Comparison of ENCODE assay signal across 7 mouse cellular contexts in genomic region chr1:186748724-186749653, GRCm38 (mm10). TPM values are rescaled to one million over a fixed set of nuclear protein-coding genes. Genes with fewer than 3 reads are reported as not detected.
DNase-seq lines count a peak whose midpoint lies in the region; ATAC-seq lines count a peak whose summit lies in the region.

Gene Rrp15, minus strand, starts transcription at chr1:186749358.

- peak within 1 kb of the TSS; percentile 60 for H3K4me2 ChIP-seq in intestine, embryonic 16.5 days (ENCODE audit: low read depth, low read length)
- peak within 1 kb of the TSS; percentile 79 for H3K4me2 ChIP-seq in midbrain, embryonic 11.5 days

- no peaks in the 10 kb centered on the region for H3K9me3 ChIP-seq in intestine, embryonic 16.5 days (ENCODE audit: control insufficient read depth, low read length)
- no peaks in the 10 kb centered on the region for H3K9me3 ChIP-seq in midbrain, embryonic 11.5 days (ENCODE audit: control insufficient read depth, low read length)

- ATAC-seq in intestine, embryonic 16.5 days, result peak; percentile 98
- ATAC-seq in midbrain, embryonic 11.5 days (ENCODE audit: low FRiP score), result peak; percentile 95

- WGBS in intestine, embryonic 16.5 days, result under 1% methylated on average over 46 of the region's 46 CpGs
- WGBS in midbrain, embryonic 11.5 days, result under 1% methylated on average over 46 of the region's 46 CpGs

- DNase-seq in adrenal gland, adult 8-10 months, result peak; percentile 70
- DNase-seq in embryo, embryonic 9.5 days (ENCODE audit: extremely low spot score), result peak; percentile 91
- DNase-seq in gastrocnemius, postnatal 4 days (ENCODE audit: low spot score in 2 of 2), result peak; percentile 72 to 83
- DNase-seq in left cerebral cortex, postnatal 36 days (ENCODE audit: low spot score in 2 of 2), result peak; percentile 86
- peak; percentile 99 for DNase-seq in midbrain, embryonic 11.5 days (ENCODE audit: low spot score, missing footprints)
- peak; percentile 85 for DNase-seq in skeletal muscle tissue, adult 2 months (ENCODE audit: low read depth, low spot score)

- intact Hi-C loops in left cerebral cortex, postnatal 36 days (cut with DNase I), result no loop called here

- peaks cover 13% of the 10 kb centered on the region for H3K4me1 ChIP-seq in intestine, embryonic 16.5 days (ENCODE audit: control insufficient read depth, insufficient read depth, low read length)
- H3K4me1 ChIP-seq in midbrain, embryonic 11.5 days (ENCODE audit: control insufficient read depth, insufficient read depth, low read length), result peaks cover 12% of the 10 kb centered on the region

- no peaks in the 10 kb centered on the region for H3K27me3 ChIP-seq in intestine, embryonic 16.5 days (replicated peaks; ENCODE audit: control insufficient read depth, insufficient read depth, low read length)
- no peaks in the 10 kb centered on the region for H3K27me3 ChIP-seq in midbrain, embryonic 11.5 days (ENCODE audit: control insufficient read depth, insufficient read depth, low read length)

- peak within 1 kb of the TSS; percentile 86 for H3K4me3 ChIP-seq in intestine, embryonic 16.5 days (ENCODE audit: low read length)
- peak within 1 kb of the TSS; percentile 56 for H3K4me3 ChIP-seq in midbrain, embryonic 11.5 days (ENCODE audit: low read depth, low read length)

- H3K9ac ChIP-seq in intestine, embryonic 16.5 days (ENCODE audit: low read depth, low read length), result peak within 1 kb of the TSS; percentile 88
- H3K9ac ChIP-seq in midbrain, embryonic 11.5 days (ENCODE audit: low read length), result peak within 1 kb of the TSS; percentile 87

- no peaks in the 10 kb centered on the region for H3K36me3 ChIP-seq in intestine, embryonic 16.5 days (ENCODE audit: control insufficient read depth, insufficient read depth, low read length)
- H3K36me3 ChIP-seq in midbrain, embryonic 11.5 days (ENCODE audit: control insufficient read depth, insufficient read depth, low read length), result no peaks in the 10 kb centered on the region

- H3K27ac ChIP-seq in intestine, embryonic 16.5 days (ENCODE audit: low read length), result peak within 1 kb of the TSS; percentile 75
- H3K27ac ChIP-seq in midbrain, embryonic 11.5 days (ENCODE audit: low read depth, low read length), result peak within 1 kb of the TSS; percentile 64

RNA-seq across cellular contexts. Expression of gene Rrp15, which starts in this region (rescaled TPM):
- total RNA-seq in adrenal gland, adult 8-10 months (2022), result 10 to 100 TPM; 21.8 to 26.4 (median 23.7) TPM
- 10 to 100 TPM; 24.0 to 25.0 TPM for total RNA-seq in gastrocnemius, postnatal 4 days (2021)
- polyA plus RNA-seq in intestine, embryonic 16.5 days (2015; fragmentation: Nextera tagmentation; extraction: Ambion mirVana), result 53.9 and 61.2 TPM in 2 replicates
- total RNA-seq in left cerebral cortex, postnatal 36 days (2021), result 10 to 100 TPM; 13.7 to 13.8 TPM
- polyA plus RNA-seq in midbrain, embryonic 11.5 days (2014; fragmentation: Nextera tagmentation; extraction: Ambion mirVana), result 65.7 and 68.5 TPM in 2 replicates

Comparison
In these comparisons a context has a peak if more than half of its experiments do, and no peak if none do; other contexts are left out.
1. Peak in every context shown above with its lines: DNase-seq, ATAC-seq, H3K4me3 ChIP-seq and H3K27ac ChIP-seq.